Mouse (Mus musculus): Measurements from ENCODE around the gene Serping1. TPM values are rescaled to one million over a fixed set of nuclear protein-coding genes. Genes with fewer than 3 reads are reported as not detected.

Gene Serping1
- polyA plus RNA-seq (2014; fragmentation: Nextera tagmentation; extraction: Ambion mirVana): 65.4 and 70.3 TPM in 2 replicates

DNA sequence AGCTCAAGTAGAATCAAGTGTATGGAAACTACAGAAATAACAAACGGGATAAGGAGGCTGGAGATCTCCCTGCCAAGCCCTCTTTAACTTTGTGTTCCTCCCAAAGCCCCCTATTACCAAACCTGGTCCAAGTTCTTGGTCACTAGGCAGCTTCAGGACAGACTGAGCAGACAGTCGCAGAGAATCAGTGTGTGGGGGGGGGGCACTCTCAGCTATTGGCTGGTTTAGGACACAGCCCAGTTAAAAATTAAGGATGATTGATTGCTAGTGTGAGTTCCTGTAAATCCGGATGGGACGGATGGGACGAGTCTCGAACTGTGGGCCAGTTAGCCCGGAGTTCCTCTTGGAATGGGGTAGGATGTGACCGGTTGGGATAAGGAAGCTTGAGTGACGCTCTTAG, at the start of gene Serping1:
Gene Serping1, minus strand, starts transcription at position 204 of the 400 bp plus-strand sequence.
- no peak for TF ChIP-seq CTCF (IDR thresholded peaks at IDR 0.05; ENCODE audit: low read depth)
- peak within 1 kb of the TSS; percentile 36 for H3K9ac ChIP-seq
- H3K4me2 ChIP-seq: peak within 1 kb of the TSS; percentile 61
- peak within 1 kb of the TSS; percentile 32 for H3K4me3 ChIP-seq (ENCODE audit: low read depth, low read length)
- H3K9me3 ChIP-seq (ENCODE audit: low read depth, low read length): no peaks in the 10 kb centered on the region
- H3K27ac ChIP-seq (ENCODE audit: low read depth): peak within 1 kb of the TSS; percentile 86
- 0 out of 2 replicates have a peak, but pooled peaks cover 5% of the 10 kb centered on the region for H3K4me1 ChIP-seq (ENCODE audit: insufficient read depth)
- H3K36me3 ChIP-seq (ENCODE audit: insufficient read depth): no peaks in the 10 kb centered on the region
- no peaks in the 10 kb centered on the region for H3K27me3 ChIP-seq (ENCODE audit: insufficient read depth, low read length)
- peak; percentile 73 for ATAC-seq (ENCODE audit: insufficient read depth)
- DNase-seq: peak; percentile 50
- WGBS: 42% methylated on average over 9 of the region's 9 CpGs

DNA sequence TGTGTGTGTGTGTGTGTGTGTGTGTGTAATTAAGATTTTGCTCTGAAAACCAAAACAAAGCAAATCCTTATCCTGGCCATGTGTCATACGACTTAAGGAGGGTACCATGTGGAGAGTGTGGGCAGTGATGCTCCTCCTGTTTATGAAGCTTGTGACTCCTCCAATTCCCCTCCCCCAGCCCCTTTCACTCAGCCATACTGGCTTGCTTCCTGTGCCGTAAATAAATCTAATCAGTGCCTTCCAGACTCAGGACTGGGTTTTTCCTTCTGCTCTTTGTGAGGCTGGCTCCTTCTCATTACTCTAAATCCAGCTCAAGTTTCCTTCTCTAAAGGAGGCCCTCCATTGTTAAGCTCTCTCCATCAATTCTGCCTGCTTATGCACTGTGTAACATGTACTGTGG, 48.0 kb upstream of the Serping1 start:
- 40% methylated on average over 2 of the region's 2 CpGs for WGBS
- no peak for TF ChIP-seq CTCF (IDR thresholded peaks at IDR 0.05; ENCODE audit: low read depth)
- Histone ChIP-seq H3K4me3 (ENCODE audit: low read depth, low read length) (no peak overlapping the region), H3K9me3 (ENCODE audit: low read depth, low read length) (no peaks in the 10 kb centered on the region), H3K4me1 (ENCODE audit: insufficient read depth) (no peaks in the 10 kb centered on the region), H3K4me2 (no peak overlapping the region), H3K9ac (no peak overlapping the region), H3K36me3 (ENCODE audit: insufficient read depth) (no peaks in the 10 kb centered on the region), H3K27ac (ENCODE audit: low read depth) (no peak overlapping the region), H3K27me3 (ENCODE audit: insufficient read depth, low read length) (no peaks in the 10 kb centered on the region)
- no peak for DNase-seq
- no peak for ATAC-seq (ENCODE audit: insufficient read depth)

- ATAC-seq (ENCODE audit: insufficient read depth) (no peak), DNase-seq (no peak)
- H3K4me3 ChIP-seq (ENCODE audit: low read depth, low read length): no peak within 1 kb of the TSS
- no peak within 1 kb of the TSS for H3K4me2 ChIP-seq
- no peak within 1 kb of the TSS for H3K9ac ChIP-seq
- H3K4me1 ChIP-seq (ENCODE audit: insufficient read depth): no peaks in the 10 kb centered on the region
- H3K36me3 ChIP-seq (ENCODE audit: insufficient read depth): no peaks in the 10 kb centered on the region
- 32% methylated on average over 13 of the region's 13 CpGs for WGBS
- H3K9me3 ChIP-seq (ENCODE audit: low read depth, low read length): no peaks in the 10 kb centered on the region
- no peak for TF ChIP-seq CTCF (IDR thresholded peaks at IDR 0.05; ENCODE audit: low read depth)
- H3K27me3 ChIP-seq (ENCODE audit: insufficient read depth, low read length): no peaks in the 10 kb centered on the region
- no peak within 1 kb of the TSS for H3K27ac ChIP-seq (ENCODE audit: low read depth)
These were observed 47.3 kb upstream of the Serping1 start, which contains the start of gene Smtnl1 for GRCm38 (mm10) chr2:84822552-84822951. Gene Smtnl1, minus strand, starts transcription at chr2:84822652.

DNA sequence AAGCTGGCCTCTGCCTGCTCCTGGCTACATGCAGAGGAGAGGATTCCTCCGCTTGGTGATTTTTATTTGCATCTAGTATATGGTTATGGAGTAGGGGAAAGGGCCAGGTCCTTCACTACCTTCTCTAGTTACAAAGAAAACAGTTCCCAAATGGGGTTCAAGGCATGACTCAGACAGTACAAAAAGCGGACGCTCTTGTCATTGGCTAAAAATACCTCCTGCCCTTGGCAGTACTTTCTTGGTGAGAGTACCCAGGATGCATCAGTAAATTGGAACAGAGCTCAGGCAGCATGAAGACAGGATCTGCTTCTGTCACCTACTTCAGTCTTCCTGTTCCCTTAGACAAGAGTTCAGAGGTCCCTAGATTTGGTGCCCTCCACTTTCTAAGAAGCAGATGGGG, 44.6 kb upstream of the Serping1 start:
- 39% methylated on average over 3 of the region's 3 CpGs for WGBS

GRCm38 (mm10) chr2:84812676-84813075, 37.4 kb upstream of the Serping1 start:
- Histone ChIP-seq H3K9ac (no peak overlapping the region), H3K9me3 (ENCODE audit: low read depth, low read length) (no peaks in the 10 kb centered on the region), H3K27me3 (ENCODE audit: insufficient read depth, low read length) (no peaks in the 10 kb centered on the region), H3K4me3 (ENCODE audit: low read depth, low read length) (no peak overlapping the region), H3K4me2 (no peak overlapping the region), H3K27ac (ENCODE audit: low read depth) (no peak overlapping the region), H3K4me1 (ENCODE audit: insufficient read depth) (no peaks in the 10 kb centered on the region), H3K36me3 (ENCODE audit: insufficient read depth) (no peaks in the 10 kb centered on the region)
- DNase-seq (no peak), ATAC-seq (ENCODE audit: insufficient read depth) (no peak)
- TF ChIP-seq CTCF (IDR thresholded peaks at IDR 0.05; ENCODE audit: low read depth): no peak
- WGBS: 79% methylated on average over 6 of the region's 6 CpGs

More for the DNA sequence above, 44.6 kb upstream of the Serping1 start:
- Histone ChIP-seq H3K9ac (no peak overlapping the region), H3K4me2 (no peak overlapping the region), H3K4me3 (ENCODE audit: low read depth, low read length) (no peak overlapping the region), H3K27me3 (ENCODE audit: insufficient read depth, low read length) (no peaks in the 10 kb centered on the region), H3K9me3 (ENCODE audit: low read depth, low read length) (no peaks in the 10 kb centered on the region), H3K36me3 (ENCODE audit: insufficient read depth) (no peaks in the 10 kb centered on the region), H3K4me1 (ENCODE audit: insufficient read depth) (no peaks in the 10 kb centered on the region), H3K27ac (ENCODE audit: low read depth) (no peak overlapping the region)
- ATAC-seq (ENCODE audit: insufficient read depth) (no peak), DNase-seq (no peak)
- TF ChIP-seq CTCF (IDR thresholded peaks at IDR 0.05; ENCODE audit: low read depth): no peak

- WGBS: 42% methylated on average over 7 of the region's 7 CpGs
- peak overlapping the region; percentile 50 for H3K27ac ChIP-seq (ENCODE audit: low read depth)
- H3K27me3 ChIP-seq (ENCODE audit: insufficient read depth, low read length): no peaks in the 10 kb centered on the region
- DNase-seq: no peak
- ATAC-seq (ENCODE audit: insufficient read depth): 0 out of 2 replicates have a peak, but pooled peaks have one; percentile 38
- no peak for TF ChIP-seq CTCF (IDR thresholded peaks at IDR 0.05; ENCODE audit: low read depth)
- H3K4me2 ChIP-seq: peak overlapping the region; percentile 58; the same call in 1 of the 2 replicates
- H3K9me3 ChIP-seq (ENCODE audit: low read depth, low read length): no peaks in the 10 kb centered on the region
- no peaks in the 10 kb centered on the region for H3K36me3 ChIP-seq (ENCODE audit: insufficient read depth)
- H3K4me3 ChIP-seq (ENCODE audit: low read depth, low read length): no peak overlapping the region
- H3K9ac ChIP-seq: no peak overlapping the region
- no peaks in the 10 kb centered on the region for H3K4me1 ChIP-seq (ENCODE audit: insufficient read depth)
These were observed 36.6 kb upstream of the Serping1 start for GRCm38 (mm10) chr2:84811880-84812279.

GRCm38 (mm10) chr2:84810886-84811577, 35.8 kb upstream of the Serping1 start:
- Histone ChIP-seq H3K4me2 (peak overlapping the region; percentile 58), H3K9ac (0 out of 2 replicates have a peak overlapping the region, but pooled peaks have one; percentile 10), H3K27me3 (ENCODE audit: insufficient read depth, low read length) (no peaks in the 10 kb centered on the region), H3K4me3 (ENCODE audit: low read depth, low read length) (peak overlapping the region; percentile 24; the same call in 1 of the 2 replicates), H3K36me3 (ENCODE audit: insufficient read depth) (no peaks in the 10 kb centered on the region), H3K9me3 (ENCODE audit: low read depth, low read length) (no peaks in the 10 kb centered on the region), H3K27ac (ENCODE audit: low read depth) (peak overlapping the region; percentile 61), H3K4me1 (ENCODE audit: insufficient read depth) (no peaks in the 10 kb centered on the region)
- peak; percentile 96 for DNase-seq
- ATAC-seq (ENCODE audit: insufficient read depth): peak; percentile 82
- TF ChIP-seq CTCF (IDR thresholded peaks at IDR 0.05; ENCODE audit: low read depth): peak; percentile 81
- 24% methylated on average over 26 of the region's 26 CpGs for WGBS

Data from lung, embryonic 14.5 days (tissue).